Mouse (Mus musculus) adrenal gland, adult 8-10 months (tissue): ENCODE results near the gene Fndc3b. TPM values are rescaled to one million over a fixed set of nuclear protein-coding genes. Genes with fewer than 3 reads are reported as not detected.
"Not testable (repeated sequence)": the region's sequence is repeated elsewhere in the genome, so short reads cannot be mapped to it uniquely, and the experiment has no call there.

ENCODE experiments used
- DNase-seq: peaks from one replicate; pipeline ENCODE4 v3.0.0; 2022
- total RNA-seq, 4 experiments: library from RNA; stranded (reverse); gene quantifications; 2 replicates each; pipeline ENCODE4 v1.2.4; 2022

Fndc3b gene
- total RNA-seq, 4 experiments from 2014 or later = 97.2 to 128 (median 115) TPM

GRCm38 (mm10) chr3:27495296-27496073 lies 215.6 kb downstream of the Fndc3b start:
- no peak for DNase-seq

GRCm38 (mm10) chr3:27494698-27495097 lies 216.4 kb downstream of the Fndc3b start:
- DNase-seq = no peak

GRCm38 (mm10) chr3:27494066-27494465 lies 217.0 kb downstream of the Fndc3b start:
- no peak for DNase-seq

- no peak for DNase-seq
Measured at GRCm38 (mm10) chr3:27491821-27492220, 219.3 kb downstream of the Fndc3b start.

GRCm38 (mm10) chr3:27491367-27491766 lies 219.7 kb downstream of the Fndc3b start:
- no peak for DNase-seq

GRCm38 (mm10) chr3:27490891-27491290 lies 220.2 kb downstream of the Fndc3b start:
- DNase-seq = no peak

- DNase-seq = no peak
Measured at GRCm38 (mm10) chr3:27489550-27489949, 221.6 kb downstream of the Fndc3b start.

GRCm38 (mm10) chr3:27485141-27485540 lies 226.0 kb downstream of the Fndc3b start:
- no peak for DNase-seq

- DNase-seq = no peak
Measured at GRCm38 (mm10) chr3:27484698-27485097, 226.4 kb downstream of the Fndc3b start.

- no peak for DNase-seq
Measured at GRCm38 (mm10) chr3:27483762-27484161, 227.3 kb downstream of the Fndc3b start.

- no peak for DNase-seq
Measured at GRCm38 (mm10) chr3:27483321-27483720, 227.8 kb downstream of the Fndc3b start.

- DNase-seq = no peak
Measured at GRCm38 (mm10) chr3:27481738-27482137, 229.4 kb downstream of the Fndc3b start.

GRCm38 (mm10) chr3:27479378-27479777 lies 231.7 kb downstream of the Fndc3b start:
- no peak for DNase-seq

- no peak for DNase-seq
Measured at GRCm38 (mm10) chr3:27478563-27479156, 232.4 kb downstream of the Fndc3b start.

- DNase-seq = not testable (repeated sequence)
Measured at GRCm38 (mm10) chr3:27477749-27478148, 233.4 kb downstream of the Fndc3b start.

- no peak for DNase-seq
Measured at GRCm38 (mm10) chr3:27475899-27476298, 235.2 kb downstream of the Fndc3b start.

GRCm38 (mm10) chr3:27473801-27474599 lies 237.1 kb downstream of the Fndc3b start:
- peak; percentile 17 for DNase-seq

- DNase-seq = no peak
Measured at GRCm38 (mm10) chr3:27472846-27473245, 238.3 kb downstream of the Fndc3b start.

- no peak for DNase-seq
Measured at GRCm38 (mm10) chr3:27470781-27471180, 240.3 kb downstream of the Fndc3b start.

GRCm38 (mm10) chr3:27469971-27470370 lies 241.1 kb downstream of the Fndc3b start:
- DNase-seq = no peak

- no peak for DNase-seq
Measured at GRCm38 (mm10) chr3:27467505-27468020, 243.5 kb downstream of the Fndc3b start.

- DNase-seq = no peak
Measured at GRCm38 (mm10) chr3:27466297-27466901, 244.7 kb downstream of the Fndc3b start.

GRCm38 (mm10) chr3:27463373-27463772 lies 247.7 kb downstream of the Fndc3b start:
- DNase-seq = no peak
